Mouse (Mus musculus) testis, adult 2 months (tissue): ENCODE results near the gene Whamm. TPM values are rescaled to one million over a fixed set of nuclear protein-coding genes. Genes with fewer than 3 reads are reported as not detected.

Experiments
- H3K27ac ChIP-seq: fragments of 200-500 bp; 2 replicates; pipeline ENCODE4 v1.5.1; 2012; ENCODE audit warnings: low read depth, low read length; ENCODE audit not compliant: control insufficient read depth, insufficient read depth
- H3K27me3 ChIP-seq: fragments of 200-500 bp; 2 replicates; pipeline ENCODE4 v1.6.1; 2012; ENCODE audit warnings: mild to moderate bottlenecking, low read length, moderate library complexity; ENCODE audit not compliant: control insufficient read depth, insufficient read depth
- H3K36me3 ChIP-seq: fragments of 200-500 bp; 2 replicates; pipeline ENCODE4 v1.6.1; 2012; ENCODE audit warnings: mild to moderate bottlenecking, low read length; ENCODE audit not compliant: control insufficient read depth, insufficient read depth
- H3K4me1 ChIP-seq: fragments of 200-500 bp; 2 replicates; pipeline ENCODE4 v1.6.1; 2012; ENCODE audit warnings: low read length; ENCODE audit not compliant: control insufficient read depth, insufficient read depth
- H3K4me3 ChIP-seq: fragments of 200-500 bp; 2 replicates; pipeline ENCODE4 v1.5.1; 2012; ENCODE audit warnings: low read depth, mild to moderate bottlenecking, low read length, moderate library complexity, mixed read lengths; ENCODE audit not compliant: control insufficient read depth
- CTCF ChIP-seq: fragments of 200-500 bp; IDR thresholded peaks from 2 replicates; pipeline ENCODE4 v1.5.1; 2012; ENCODE audit warnings: low read depth, mild to moderate bottlenecking, inconsistent platforms, low read length, moderate library complexity; ENCODE audit not compliant: control insufficient read depth, insufficient read depth, insufficient replicate concordance
- POLR2A ChIP-seq: fragments of 200-500 bp; IDR thresholded peaks from 2 replicates; pipeline ENCODE4 v1.6.1; 2012; ENCODE audit warnings: low read depth, mild to moderate bottlenecking, inconsistent platforms, low read length, moderate library complexity; ENCODE audit not compliant: control insufficient read depth
- polyA plus RNA-seq: library from polyadenylated mRNA; depleted of rRNA; stranded (reverse); fragments of >200 nt; gene quantifications from 2 replicates; pipeline ENCODE4 v1.2.3, GENCODE M21; 2012

Whamm gene
- polyA plus RNA-seq, 1 experiment = 22.9 TPM

DNA sequence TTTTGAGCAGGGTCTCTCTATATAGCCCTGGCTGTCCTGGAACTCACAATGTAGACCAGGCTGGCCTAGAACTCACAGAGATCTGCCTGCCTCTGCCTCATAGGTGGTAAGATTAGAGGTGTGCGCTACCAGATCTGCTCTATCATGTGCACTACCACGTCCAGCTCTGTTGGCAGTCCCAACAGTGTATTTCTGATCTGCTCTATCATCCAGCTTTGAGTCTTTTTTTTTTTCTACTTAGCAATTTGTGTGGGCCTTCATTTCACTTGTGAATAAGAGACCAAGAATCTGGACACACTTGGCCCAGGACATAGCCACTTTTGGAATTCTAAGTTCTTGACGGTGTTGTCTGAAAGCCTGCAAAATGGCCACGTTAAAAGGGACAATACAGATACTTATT is 14.2 kb upstream of the Whamm start:
- no peak overlapping the region for H3K27ac ChIP-seq
- H3K27me3 ChIP-seq = no peaks in the 10 kb centered on the region
- no peaks in the 10 kb centered on the region for H3K36me3 ChIP-seq
- H3K4me3 ChIP-seq = no peak overlapping the region
- no peak for TF ChIP-seq CTCF
- no peak for TF ChIP-seq POLR2A
- H3K4me1 ChIP-seq = no peaks in the 10 kb centered on the region

DNA sequence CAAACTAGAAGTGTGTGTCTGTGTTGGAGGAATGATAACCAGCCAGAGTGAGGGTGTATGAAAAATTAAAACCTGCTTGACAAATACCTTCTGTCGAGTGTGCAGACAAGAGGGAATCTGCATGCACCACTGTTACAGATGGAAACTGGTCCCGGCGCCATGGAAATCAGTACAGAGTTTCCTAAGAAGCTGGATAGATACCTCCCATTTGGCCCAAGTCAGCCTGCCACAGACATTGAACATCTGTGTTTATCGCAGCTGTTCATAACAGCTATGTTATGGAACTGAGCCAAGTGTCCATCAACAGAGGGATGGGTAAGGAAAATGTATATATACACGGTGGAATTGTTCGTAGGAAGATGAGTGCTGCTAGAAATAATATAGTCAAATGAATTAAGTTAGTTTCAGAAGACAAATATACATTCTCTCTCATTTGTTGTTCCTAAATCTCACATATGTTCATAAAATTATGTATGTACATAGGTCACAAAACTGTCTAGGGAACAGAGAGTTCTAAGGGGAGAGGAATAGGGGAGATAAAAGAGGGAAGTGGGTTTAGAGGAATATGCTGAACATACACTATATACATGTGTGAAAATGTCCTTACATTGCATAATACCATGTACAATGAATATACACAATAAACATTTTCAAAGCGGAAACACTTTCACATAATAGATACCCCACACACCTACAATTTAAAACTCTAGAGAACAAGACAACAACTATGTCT is 13.6 kb upstream of the Whamm start:
- Histone ChIP-seq H3K36me3 (no peaks in the 10 kb centered on the region), H3K4me1 (no peaks in the 10 kb centered on the region), H3K4me3 (no peak overlapping the region), H3K27me3 (no peaks in the 10 kb centered on the region), H3K27ac (no peak overlapping the region)
- TF ChIP-seq CTCF (no peak), POLR2A (no peak)

DNA sequence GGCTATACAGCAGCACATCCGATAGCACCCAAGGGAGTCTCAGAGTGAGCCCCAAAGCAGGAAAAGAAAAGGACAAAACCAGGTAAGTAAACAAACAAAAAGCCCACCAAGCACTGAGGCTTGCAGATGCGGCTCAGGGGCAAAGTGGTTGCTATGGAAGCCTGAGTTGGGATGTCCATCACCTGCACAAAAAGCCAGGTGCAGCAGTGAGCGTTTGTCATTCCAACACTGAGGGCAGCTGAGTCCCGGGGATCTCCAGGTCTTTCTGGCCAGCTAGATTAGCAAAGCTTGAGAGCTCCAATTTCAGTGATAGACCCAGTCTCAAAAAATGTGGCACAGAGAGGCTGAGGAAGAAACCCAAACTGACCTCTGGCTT is 13.1 kb upstream of the Whamm start:
- Histone ChIP-seq H3K36me3 (no peaks in the 10 kb centered on the region), H3K27me3 (no peaks in the 10 kb centered on the region), H3K4me3 (no peak overlapping the region), H3K27ac (no peak overlapping the region), H3K4me1 (no peaks in the 10 kb centered on the region)
- TF ChIP-seq POLR2A = no peak
- no peak for TF ChIP-seq CTCF

DNA sequence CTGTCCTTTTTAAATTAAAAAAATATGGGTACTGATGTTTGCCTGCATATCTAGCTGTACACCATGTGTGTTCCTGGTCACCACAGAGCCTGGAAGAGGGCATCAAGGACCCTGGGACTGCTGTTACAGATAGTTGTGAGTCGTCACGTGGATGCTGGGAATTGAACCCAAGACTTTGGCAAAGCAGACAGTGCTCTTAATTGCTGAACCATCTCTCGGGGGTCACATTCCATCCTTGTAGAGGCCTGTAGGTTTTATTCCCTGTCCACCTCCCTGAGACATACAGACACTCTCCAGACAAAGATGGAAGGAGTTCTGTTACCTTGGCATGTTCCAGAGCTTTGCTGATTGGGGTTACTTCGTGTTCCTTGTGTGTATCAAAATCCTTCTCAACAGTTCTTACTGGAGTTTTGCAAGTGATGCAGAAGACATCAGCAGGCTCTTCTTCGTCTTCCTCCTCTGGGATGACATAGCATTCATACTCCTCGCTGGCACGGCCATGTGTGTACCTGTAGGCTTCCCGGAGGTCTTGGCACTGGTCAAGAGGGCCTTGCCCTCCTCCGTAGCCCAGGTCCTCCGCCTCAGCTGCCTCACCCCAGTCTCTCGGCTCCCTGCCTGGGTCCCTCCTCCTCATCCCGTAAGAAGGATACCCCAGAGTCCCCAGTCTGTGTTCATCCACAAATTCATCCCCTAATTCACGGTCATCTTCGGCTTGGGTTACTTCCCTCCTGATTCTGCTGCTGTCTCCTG is 11.7 kb upstream of the Whamm start:
- no peak overlapping the region for H3K27ac ChIP-seq
- no peaks in the 10 kb centered on the region for H3K4me1 ChIP-seq
- TF ChIP-seq POLR2A = no peak
- TF ChIP-seq CTCF = no peak
- no peak overlapping the region for H3K4me3 ChIP-seq
- no peaks in the 10 kb centered on the region for H3K27me3 ChIP-seq
- H3K36me3 ChIP-seq = no peaks in the 10 kb centered on the region

DNA sequence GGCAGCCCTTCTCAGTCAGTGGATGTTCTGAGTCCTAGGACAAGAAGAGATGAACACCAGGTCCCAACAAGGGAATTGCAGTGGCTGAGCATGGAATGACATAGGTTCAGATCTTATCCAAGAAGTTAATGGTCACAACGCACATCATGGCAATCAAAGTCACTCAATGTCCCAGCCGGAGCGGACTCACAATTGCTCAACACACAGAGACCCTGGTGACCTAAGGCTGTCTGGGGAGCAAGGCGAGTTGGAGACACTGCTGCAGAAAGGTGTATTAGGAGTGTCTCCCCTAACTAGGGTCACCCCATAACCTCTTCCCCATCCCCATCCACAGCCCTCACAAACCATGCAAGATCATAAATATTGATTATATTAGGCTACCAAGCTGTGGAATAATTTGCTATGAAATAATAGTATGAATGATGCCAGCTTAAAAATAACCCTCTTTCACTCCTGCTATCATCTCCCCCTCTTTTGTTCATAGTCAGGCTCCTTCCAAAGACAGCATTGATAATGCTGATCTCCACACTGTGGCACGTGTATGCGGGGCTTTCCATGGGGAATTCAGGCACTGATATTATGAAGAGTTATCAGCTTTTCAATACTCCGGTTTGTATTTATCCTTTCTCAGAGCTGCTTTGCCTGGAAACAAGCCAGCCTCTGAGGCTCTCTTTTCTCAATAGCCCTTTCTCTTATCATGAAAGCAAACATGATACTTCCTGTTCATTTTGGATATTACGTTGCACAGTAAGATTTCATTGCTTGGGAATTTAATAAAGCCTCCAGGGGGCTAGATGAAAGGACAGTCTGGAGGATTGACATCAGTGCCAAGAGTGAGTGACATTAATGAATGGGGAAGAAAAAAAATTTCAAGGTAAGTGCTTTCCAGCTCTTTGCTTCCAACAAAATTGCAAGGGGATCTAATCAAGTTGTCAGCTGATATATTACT is 10.7 kb upstream of the Whamm start:
- Histone ChIP-seq H3K36me3 (no peaks in the 10 kb centered on the region), H3K27me3 (no peaks in the 10 kb centered on the region), H3K4me1 (no peaks in the 10 kb centered on the region), H3K27ac (no peak overlapping the region), H3K4me3 (no peak overlapping the region)
- no peak for TF ChIP-seq CTCF
- TF ChIP-seq POLR2A = no peak

DNA sequence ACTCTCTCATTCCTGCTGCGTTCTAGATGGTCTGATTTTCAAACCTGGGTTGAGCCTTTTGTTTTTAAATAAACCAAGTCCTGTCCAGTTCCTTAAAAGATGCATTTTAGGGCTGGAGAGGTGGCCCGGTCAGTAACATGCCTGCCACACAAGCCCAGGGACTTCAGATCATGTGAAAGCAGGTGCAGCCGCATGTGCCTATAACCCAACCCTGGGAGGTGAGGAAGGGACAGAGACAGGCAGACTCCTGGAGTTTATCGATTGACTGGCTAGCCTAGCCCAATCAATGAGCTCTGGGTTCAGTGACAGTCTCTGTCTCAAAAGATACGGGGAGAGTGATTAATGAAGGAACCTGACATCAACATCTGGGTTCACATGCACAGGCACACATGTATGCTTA is 9.9 kb upstream of the Whamm start:
- Histone ChIP-seq H3K27me3 (no peaks in the 10 kb centered on the region), H3K36me3 (no peaks in the 10 kb centered on the region), H3K4me1 (no peaks in the 10 kb centered on the region), H3K4me3 (no peak overlapping the region), H3K27ac (no peak overlapping the region)
- TF ChIP-seq CTCF (no peak), POLR2A (no peak)
